Mouse (Mus musculus) urinary bladder, postnatal 4 days (tissue): Measurements from ENCODE around the gene Nsmce4a.
A peak's percentile ranks its signal among the peaks of the same experiment; 100 is the strongest.
"Not testable (repeated sequence)": the region's sequence is repeated elsewhere in the genome, so short reads cannot be mapped to it uniquely, and the experiment has no call there.

Source experiments
- DNase-seq, 2 experiments: peaks; one replicate each; pipeline ENCODE4 v3.0.0; 2021 to 2022; ENCODE audit warnings: low spot score in 2 of 2

Gene Nsmce4a

DNA sequence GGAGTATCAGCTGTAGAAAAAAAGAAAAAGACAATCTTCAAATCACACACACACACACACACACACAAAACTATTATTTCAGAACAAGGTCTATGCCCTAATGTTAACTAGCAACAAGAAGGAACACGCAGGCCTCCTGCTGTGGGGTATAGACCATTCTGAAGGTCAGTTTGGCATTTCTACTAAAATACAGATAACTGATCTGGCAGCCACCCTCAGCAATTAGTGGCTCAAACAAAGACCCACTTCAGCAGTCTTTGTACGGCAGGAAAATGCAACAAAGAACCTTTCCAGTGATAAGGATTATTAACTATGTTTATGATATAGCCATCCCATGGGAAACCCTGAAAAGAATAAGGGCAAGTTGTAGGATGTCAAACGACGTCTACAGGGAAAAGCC is 35.9 kb downstream of the Nsmce4a start:
- no peak for DNase-seq

DNA sequence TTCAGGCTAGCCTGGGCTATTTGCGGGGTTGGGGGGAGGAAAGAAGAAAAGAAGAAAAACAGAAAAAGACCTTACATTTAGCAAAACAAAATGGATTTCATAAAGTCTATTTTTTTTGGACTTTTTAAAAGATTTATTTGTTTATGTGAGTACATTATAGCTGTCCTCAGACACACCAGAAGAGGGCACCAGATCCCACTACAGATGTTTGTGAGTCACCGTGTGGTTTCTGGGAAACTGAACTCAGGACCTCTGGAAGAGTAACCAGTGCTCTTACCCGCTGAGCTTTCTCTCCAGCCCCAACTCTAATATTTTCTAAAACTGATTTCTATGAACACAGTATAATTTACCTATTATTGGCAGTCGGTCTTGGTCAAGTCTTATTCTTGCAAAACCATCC is 37.7 kb downstream of the Nsmce4a start:
- DNase-seq: no peak

DNA sequence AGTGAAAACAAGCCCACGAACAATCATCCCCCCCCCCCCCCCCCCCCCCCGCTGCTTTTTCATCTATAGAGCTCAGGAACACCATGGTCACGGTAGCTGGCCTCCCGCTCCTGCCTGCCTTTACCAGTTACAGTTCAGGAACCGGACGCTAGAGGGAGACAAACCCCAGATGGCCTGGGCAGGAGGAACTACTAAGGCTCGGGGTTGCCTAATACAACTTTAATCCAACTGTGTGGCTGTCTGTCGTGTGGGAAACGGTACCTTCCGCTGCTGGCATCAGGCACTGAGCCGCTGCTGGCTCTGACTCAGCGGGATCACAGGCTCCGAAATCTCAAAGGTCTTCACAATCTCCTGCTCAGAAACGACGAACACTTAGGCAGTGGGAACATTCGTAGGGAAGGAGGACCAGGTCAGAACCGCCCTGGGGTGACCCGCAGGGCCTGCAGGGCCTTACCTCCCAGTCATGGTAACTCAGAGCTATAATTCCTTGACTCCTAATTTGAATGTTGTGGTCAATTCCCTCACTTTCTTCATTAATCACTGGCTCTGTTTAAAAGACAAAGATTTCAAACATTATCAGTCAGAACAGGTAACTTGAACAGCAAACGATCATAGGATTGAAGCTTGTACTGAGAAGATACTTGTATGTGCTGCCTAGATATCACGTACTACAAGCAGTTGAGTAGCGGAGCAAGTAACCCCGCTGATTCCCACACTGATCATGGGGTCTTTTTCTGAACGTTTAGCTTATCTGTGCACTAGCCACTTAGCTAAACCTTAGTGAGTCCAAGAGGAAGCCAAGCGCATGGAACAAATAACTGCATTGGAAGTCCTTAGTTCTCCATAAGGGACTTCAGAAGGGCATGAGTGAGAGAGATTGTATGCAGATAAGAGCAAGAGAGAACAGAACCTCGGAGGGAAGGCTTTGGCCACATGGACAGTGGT is 39.3 kb downstream of the Nsmce4a start:
- DNase-seq: peak; percentile 76 to 92

DNA sequence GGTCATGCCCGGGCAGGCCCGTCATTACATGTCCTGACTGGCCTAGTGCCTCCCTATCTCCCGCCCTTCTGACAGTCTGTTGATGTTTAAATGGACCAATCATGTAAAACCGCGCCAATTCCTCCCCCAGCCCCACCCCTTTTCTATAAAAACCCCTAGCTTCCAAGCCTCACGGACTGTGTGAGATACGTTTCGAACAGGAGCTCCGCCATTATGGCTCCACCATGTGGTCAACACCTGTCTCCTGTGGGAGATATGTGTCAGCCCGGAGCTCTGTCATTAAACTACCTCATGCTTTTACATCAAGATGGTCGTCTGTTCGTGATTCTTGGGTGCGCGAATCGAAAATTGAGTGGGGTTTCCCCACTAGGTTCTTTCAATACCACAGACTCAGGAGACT is 41.8 kb downstream of the Nsmce4a start:
- not testable (repeated sequence) for DNase-seq

DNA sequence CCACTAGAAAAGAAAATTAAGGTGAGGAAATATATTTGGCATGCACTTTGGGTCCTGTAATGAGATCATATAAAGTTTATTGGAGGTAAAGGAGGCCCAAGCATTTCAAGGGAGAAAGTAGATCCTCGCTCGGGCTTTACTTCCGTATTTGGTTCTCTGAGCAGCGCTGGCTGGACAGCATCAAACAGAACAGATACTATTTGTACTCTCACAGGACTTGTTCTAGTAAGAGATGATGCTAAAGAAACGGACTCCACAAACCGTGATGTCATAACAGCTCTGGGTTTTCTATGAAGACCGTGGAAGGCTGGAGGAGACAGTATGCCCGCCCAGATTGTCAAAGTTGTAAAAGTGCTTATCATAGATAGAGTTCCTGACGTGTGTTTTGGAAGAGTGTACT is 45.6 kb downstream of the Nsmce4a start:
- DNase-seq: no peak

DNA sequence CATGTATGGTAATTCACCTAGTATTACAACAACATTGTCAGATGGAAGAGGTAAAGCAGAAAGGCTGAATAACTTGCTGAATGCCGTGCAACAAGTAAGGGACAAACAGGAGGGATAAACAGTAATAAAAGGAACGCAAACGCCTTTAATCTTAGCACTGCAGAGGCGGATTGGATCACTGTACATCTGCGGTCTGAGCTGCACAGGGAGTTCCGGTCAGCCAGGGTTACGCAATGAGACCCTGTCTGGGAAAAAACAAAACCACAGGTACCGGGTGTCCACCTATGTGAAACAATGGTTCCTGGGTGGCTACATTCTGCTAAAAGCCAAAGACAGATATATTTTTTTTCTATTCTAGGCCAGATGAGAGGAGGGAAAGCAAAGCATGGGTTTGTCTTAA is 49.5 kb downstream of the Nsmce4a start:
- DNase-seq: no peak

DNA sequence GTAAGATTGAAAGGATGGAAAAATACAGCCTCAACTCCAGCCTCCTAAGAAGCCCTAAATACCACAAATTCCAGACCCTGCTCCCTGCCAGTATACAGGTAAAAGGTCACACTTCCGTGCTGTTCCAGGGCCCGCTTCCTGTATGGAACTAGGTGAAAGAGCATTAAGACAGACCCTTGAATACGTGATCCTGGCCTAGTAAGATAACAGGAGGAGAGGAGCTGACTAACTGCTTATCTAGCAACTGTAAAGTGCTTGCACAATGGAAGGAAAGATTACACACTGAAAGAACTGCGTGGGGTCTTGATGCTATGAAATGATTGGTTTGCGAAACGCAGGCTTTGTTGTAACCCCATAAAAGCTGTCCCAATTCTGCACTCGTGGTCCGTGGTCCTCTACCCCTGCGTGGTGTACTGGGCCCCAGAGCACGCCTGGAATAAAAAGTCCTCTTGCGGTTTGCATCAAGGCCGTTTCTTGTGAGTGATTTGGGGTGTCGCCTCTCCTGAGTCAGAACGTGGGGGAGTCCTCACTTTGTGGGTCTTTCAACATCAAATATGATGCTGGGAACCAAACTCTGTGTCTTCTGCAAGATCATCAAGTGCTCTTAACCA is 52.0 kb downstream of the Nsmce4a start:
- no peak for DNase-seq

DNA sequence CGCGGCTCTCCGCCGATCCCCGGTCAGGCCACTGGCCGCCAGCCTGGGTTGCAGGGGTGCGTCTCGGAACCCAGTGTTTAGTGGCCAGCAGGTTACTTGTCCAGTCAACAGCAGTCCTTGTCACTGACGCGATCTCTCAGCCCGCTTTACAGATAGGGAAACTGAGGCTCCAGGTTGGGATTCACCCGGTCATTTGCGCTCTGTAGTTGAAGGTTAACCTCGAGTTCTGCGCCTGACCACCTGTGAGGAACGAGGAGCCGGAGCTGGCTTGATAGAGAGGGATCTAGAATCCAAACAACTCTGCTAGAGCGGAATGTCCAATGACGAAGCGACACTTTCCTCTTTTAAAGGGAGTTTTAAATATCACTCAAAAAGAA is 52.9 kb downstream of the Nsmce4a start, which contains the start of gene Ate1:
TSS of gene Ate1 (minus strand) at position 321 of the 377 bp plus-strand sequence.
- no peak for DNase-seq

DNA sequence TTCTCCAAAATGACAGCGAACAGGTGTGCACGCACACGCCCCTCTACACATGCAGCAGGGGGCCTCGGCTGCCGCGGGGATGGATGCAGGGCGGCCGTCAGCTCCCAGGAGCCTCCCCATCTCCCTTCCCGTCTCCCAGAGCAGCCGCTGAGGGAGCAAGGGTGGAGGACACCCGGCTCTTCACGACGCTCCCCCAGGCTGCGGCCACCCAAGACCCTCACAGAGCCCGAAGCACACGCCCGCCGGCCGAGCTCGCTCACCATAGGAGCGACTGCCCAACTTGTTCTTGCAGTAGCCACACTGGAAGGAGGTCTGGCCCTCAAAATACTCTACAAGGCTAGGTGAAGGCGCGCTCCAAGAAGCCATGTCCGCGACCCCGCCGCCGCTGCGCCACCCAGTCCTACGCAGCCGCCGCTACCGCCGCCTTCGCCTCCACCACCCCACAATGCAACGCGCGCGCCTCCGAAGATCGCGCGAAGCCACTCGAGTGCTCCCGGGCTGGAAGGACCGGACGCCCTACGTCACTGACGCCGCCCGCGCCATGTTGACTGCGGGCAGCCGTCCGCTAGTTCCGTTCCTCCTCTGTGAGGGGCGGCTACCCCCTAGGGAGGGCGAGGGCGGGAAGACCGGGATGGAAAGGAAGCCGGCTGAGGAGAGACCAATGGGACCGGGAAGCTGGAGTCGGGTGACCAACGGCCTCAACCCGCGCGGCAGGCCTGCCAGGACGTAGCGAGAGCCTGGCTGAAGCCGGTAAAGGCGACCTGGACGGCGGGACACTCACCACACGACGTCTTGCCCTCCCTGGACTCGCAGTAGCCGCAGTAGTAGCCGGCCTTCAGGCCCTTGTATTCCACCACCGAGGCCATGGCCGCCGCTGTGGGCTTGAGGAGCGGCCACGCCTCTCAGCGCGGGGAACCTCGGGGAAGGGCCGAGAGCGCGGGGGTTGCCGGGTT is 53.5 kb downstream of the Nsmce4a start:
- DNase-seq: peak; percentile 98 to 99

DNA sequence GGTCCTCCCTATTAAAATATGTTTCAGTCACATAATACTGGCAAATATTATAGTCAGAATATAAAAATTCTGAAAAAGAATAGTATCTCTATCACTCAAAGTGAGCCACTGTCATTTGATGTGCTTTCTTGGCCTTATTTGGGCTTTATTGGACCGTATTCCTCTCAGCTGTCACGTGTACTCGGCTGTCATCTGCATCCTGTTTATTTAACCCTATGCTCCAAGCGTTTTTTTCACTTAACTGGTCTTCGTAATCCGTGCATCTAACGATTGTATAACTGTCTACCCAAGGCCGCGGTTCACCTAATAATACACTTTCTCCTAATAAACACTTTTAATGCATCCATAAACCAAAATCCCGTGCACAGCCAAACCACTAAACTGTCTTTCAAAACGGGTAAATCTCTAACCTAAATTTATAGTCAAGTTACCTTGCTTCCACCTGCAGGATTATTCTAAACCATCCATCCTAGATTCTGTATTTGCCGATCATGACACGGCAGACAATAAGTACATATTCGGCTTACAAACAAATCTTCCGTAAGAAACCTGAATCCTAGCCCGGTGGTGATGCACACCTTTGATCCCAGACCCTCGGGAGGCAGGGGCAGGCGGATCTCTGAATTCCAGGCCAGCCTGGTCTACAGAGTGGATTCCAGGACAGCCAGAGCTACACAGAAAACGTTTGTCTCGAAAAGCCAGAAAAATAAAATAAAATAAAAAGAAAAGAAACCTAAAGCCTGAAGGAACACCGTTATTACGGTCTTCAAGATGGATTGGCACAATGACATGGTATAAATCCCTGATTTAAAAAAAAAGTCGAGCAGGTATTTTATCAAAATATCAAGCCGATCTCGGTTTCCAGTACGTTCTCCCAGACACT is 54.5 kb downstream of the Nsmce4a start:
- DNase-seq: no peak

DNA sequence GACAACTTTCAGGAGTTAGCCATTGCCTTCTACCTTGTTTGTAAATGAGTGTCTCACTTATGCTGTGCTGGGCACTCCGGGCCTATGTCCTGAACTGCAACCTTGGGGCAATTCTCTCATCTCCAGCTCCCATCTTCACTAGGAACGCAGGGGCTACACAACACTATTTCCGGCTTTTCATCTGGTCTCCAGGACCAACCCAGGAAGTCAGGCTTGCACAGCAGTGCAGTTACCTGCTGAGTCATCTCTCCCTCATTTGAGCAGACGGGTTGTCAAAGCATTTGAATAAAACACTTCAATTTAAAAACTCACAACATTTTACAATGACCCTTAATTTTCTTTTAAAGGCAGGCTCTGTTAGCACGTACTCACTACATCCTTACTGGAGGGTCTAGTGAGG is 62.7 kb downstream of the Nsmce4a start:
- DNase-seq: no peak

DNA sequence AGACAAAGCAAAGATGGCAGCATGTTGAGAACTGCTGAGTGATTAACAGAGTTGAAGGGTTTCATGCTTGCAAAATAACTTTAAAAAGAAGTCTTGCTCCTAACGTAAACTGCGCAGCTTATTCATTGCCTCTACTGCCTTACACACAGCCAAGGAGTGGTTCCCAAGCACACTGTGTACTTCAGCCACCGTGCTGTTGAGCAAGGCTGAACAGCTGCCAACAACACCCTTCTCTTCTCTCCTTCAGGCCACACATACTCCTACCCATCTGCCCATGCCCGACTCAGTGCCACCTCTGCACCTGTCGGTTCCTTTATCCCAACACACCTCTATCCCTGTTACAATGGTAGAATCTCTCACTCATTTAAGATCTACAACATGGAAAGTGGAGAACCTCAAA is 69.9 kb downstream of the Nsmce4a start:
- DNase-seq: no peak

DNA sequence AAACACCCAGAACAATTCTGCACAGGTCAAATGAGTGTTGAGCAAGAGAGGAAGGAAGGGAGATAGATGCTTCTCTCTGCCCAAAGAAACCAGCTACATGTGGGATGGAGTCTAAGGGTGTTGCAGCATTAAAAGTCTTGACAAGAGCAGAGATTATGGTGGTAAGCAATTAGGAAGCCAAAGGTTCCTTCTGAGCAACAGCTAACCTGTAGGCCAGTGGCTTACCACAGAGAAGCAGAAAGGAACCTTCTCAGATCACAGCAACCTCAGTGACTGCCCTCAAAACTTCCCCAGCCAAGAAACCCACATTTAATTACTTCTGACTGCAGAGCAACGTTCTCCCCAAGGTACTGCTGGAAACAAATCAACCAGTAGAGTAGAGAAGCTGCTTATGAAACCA is 71.4 kb downstream of the Nsmce4a start:
- no peak for DNase-seq

DNA sequence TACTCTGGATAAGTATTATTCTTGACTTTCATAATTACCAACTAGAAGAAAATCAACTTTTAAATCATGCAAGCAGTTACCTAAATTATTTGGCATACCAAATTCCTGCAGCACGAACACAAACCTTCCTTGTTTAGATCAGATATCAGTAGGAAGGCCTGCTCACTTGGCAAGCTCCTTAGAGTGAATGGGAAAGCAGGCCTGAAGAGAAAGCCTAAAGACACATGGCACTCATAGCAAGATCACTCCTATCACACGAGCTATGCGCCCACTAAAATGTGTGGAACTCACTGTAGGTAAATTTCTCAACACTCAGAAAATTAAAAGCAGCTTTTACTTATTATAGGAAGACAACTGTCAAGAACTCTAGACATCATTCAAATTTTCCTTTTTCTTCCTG is 79.6 kb downstream of the Nsmce4a start:
- no peak for DNase-seq

DNA sequence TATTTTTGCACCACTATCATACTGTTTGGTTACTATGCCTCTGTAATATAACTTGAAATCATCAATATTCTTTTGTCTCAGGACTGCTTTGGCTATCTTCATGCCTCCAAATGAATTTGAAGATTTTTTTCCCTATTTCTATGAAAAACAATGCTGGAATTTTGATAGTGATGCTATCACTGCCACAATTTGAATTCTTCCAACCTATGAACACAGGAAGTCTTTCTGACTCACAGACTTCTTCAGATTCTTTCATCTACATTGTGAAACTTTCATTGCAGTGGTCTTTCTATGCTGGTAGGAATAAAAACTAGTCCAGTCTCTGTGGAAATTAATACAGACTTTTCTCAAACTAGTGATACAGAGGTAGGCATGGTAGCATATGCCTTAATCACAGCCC is 80.9 kb downstream of the Nsmce4a start:
- DNase-seq: no peak
